Mouse (Mus musculus) midbrain, embryonic 11.5 days (tissue): ENCODE measurements around the gene Smarcd2. TPM values are rescaled to one million over a fixed set of nuclear protein-coding genes. Genes with fewer than 3 reads are reported as not detected.
A peak's percentile ranks its signal among the peaks of the same experiment; 100 is the strongest.
"Not testable (repeated sequence)": the region's sequence is repeated elsewhere in the genome, so short reads cannot be mapped to it uniquely, and the experiment has no call there.

Experiments
- ATAC-seq: fragments of 200-750 bp; cut with Nextera tagmentation; 2 replicates; pipeline ENCODE4 v1.8.0; 2017; ENCODE audit warnings: moderate TSS enrichment, moderate library complexity; ENCODE audit not compliant: low FRiP score
- DNase-seq: peaks from one replicate; pipeline ENCODE4 v3.0.0; 2015; ENCODE audit warnings: low spot score; ENCODE audit errors: missing footprints
- H3K27ac ChIP-seq: fragments of 300-500 bp; sonication (generic); 2 replicates; pipeline ENCODE4 v1.5.1; 2014; ENCODE audit warnings: low read depth, low read length
- H3K27me3 ChIP-seq: fragments of 300-500 bp; sonication (generic); 2 replicates; pipeline ENCODE4 v1.6.1; 2014; ENCODE audit warnings: mild to moderate bottlenecking, low read length, moderate library complexity, mixed read lengths; ENCODE audit not compliant: control insufficient read depth, insufficient read depth
- H3K36me3 ChIP-seq: fragments of 300-500 bp; sonication (generic); 2 replicates; pipeline ENCODE4 v1.6.1; 2014; ENCODE audit warnings: mild to moderate bottlenecking, low read length, moderate library complexity, mixed read lengths; ENCODE audit not compliant: control insufficient read depth, insufficient read depth
- H3K4me1 ChIP-seq: fragments of 300-500 bp; sonication (generic); 2 replicates; pipeline ENCODE4 v1.6.1; 2014; ENCODE audit warnings: low read length; ENCODE audit not compliant: control insufficient read depth, insufficient read depth
- H3K4me2 ChIP-seq: fragments of 300-500 bp; sonication (generic); 2 replicates; pipeline ENCODE4 v1.6.1; 2014; ENCODE audit warnings: mild to moderate bottlenecking, moderate library complexity
- H3K4me3 ChIP-seq: fragments of 300-500 bp; sonication (generic); 2 replicates; pipeline ENCODE4 v1.5.1; 2014; ENCODE audit warnings: low read depth, low read length
- H3K9ac ChIP-seq: fragments of 300-500 bp; sonication (generic); 2 replicates; pipeline ENCODE4 v1.6.1; 2014; ENCODE audit warnings: low read length
- H3K9me3 ChIP-seq: fragments of 300-500 bp; sonication (generic); 2 replicates; pipeline ENCODE4 v1.6.1; 2016; ENCODE audit warnings: low read length; ENCODE audit not compliant: control insufficient read depth
- WGBS: fragments of 180-500 bp; shearing (Covaris S2); extraction: QIAGEN DNeasy Blood & Tissue Kit; methylation state at CpG from one replicate; pipeline ENCODE4 v1.1.7; 2014; 5-methylcytosine and 5-hydroxymethylcytosine counted together
- polyA plus RNA-seq: library from polyadenylated mRNA; unstranded; fragments of >200 nt; fragmentation: Nextera tagmentation; extraction: Ambion mirVana; gene quantifications from 2 replicates; pipeline ENCODE4 v1.2.1, GENCODE M21; 2014

Smarcd2 gene
- polyA plus RNA-seq, 1 experiment from 2014 or later, result 26.5 TPM

DNA sequence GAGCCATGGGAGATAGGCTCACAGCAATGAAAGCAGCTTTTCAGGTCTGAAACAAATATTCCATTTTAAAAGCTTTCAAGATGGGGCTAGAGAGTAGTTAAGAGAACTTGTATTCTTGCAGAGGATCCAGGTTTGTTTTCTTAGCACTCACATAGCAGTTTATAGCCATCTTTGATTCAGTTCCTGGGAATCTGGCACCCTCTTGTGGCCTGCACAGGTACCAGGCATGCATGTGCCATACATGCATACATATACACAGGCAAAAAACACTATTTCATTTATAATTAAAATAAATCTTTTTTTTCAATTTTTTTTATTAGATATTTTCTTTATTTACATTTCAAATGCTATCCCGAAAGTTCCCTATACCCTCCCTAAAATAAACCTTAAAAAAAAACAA lies 25.9 kb downstream of the Smarcd2 start:
- H3K27me3 ChIP-seq, result no peaks in the 10 kb centered on the region
- H3K36me3 ChIP-seq, result peaks cover 63% of the 10 kb centered on the region
- DNase-seq, result no peak
- no peak overlapping the region for H3K4me3 ChIP-seq
- H3K27ac ChIP-seq, result no peak overlapping the region
- no peaks in the 10 kb centered on the region for H3K4me1 ChIP-seq
- H3K4me2 ChIP-seq, result no peak overlapping the region
- H3K9me3 ChIP-seq, result peaks cover 3% of the 10 kb centered on the region; the same call in 1 of the 2 replicates
- ATAC-seq, result no peak
- 91% methylated on average over 1 of the region's 1 CpGs for WGBS
- no peak overlapping the region for H3K9ac ChIP-seq

DNA sequence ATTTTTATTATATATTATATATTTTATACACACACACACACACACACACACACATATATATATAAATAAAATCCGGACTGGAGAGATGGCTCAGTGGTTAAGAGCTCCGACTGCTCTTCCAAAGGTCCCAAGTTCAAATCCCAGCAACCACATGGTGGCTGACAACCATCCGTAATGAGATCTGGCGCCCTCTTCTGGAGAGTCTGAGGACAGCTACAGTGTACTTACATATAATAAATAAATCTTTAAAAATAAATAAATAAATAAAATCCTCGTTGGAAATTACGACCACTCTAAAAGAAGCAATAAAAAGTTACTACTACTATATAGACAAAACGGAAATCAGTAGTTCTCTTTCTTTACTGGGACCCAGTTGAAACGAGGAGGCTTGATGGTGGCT lies 38.8 kb downstream of the Smarcd2 start:
- not testable (repeated sequence) for H3K9ac ChIP-seq, H3K27ac ChIP-seq, H3K27me3 ChIP-seq, H3K4me2 ChIP-seq, H3K4me1 ChIP-seq, H3K4me3 ChIP-seq, ATAC-seq, DNase-seq, H3K9me3 ChIP-seq
- WGBS, result 88% methylated on average over 8 of the region's 8 CpGs
- peaks cover 21% of the 10 kb centered on the region for H3K36me3 ChIP-seq

DNA sequence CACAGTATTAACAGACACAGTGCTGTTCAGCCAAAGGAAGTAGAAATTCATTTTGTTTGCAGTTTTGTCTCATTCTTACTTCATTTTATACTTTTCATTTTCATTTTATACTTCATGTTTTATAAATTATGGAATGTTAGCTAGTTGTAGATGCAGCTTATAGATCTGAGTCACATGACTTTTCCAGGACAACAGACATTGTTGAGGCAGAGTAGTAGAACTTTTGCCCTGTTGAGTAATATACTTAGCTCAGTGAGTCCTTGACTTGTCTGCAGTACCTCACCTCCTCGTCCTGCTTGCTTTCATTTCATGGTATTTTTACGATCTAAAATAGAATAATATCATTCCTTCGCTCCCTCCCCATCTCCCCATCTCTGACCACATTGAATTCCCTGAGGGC lies 52.2 kb downstream of the Smarcd2 start:
- no peak overlapping the region for H3K27ac ChIP-seq
- H3K4me2 ChIP-seq, result no peak overlapping the region
- 94% methylated on average over 3 of the region's 3 CpGs for WGBS

DNA sequence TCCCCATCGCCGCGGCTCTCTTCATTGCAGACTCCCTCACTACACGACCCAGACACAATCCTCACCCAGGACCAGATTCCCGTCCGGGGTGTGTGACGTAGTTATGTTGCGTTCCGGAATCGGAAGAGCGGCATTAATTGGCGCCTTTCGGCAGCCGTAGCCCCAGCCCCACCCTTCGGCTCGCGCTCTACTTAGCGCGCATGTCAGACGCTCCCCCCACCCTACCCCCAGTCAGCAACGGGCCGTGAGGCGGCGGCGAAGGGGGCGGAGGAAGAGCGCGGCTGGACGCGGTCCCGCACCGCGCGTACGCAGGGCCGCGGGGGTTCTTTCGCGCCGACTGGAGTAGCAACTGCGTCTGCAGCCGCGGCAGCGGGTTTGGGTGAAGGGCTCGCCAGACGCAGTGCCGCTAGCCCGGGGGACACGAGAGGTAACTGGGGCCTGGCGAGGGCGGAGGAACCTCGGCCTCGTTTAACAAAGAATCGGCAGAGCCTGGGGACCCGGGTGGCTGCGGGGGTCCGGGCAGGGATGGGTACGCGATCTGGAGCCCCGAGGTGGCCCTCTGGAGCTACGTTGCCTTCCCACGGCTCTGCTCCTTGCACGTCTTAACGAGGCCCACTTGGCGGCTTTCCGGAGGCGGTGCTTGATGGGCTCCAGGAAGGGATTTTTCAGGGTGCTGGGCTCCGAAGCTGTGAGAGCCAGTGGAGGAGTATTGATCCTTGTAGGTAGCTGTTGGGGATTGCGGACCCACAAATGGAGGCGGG lies 55.9 kb downstream of the Smarcd2 start, which contains the start of gene Ddx42:
Ddx42 (plus strand) TSS at position 197 of the 761 bp plus-strand sequence.
- Histone ChIP-seq H3K27ac (peak within 1 kb of the TSS; percentile 81), H3K36me3 (no peaks in the 10 kb centered on the region; the same call in 1 of the 2 replicates), H3K9ac (peak within 1 kb of the TSS; percentile 79), H3K4me3 (peak within 1 kb of the TSS; percentile 57), H3K4me2 (peak within 1 kb of the TSS; percentile 60), H3K9me3 (no peaks in the 10 kb centered on the region), H3K4me1 (peaks cover 21% of the 10 kb centered on the region), H3K27me3 (no peaks in the 10 kb centered on the region)
- under 1% methylated on average over 69 of the region's 70 CpGs for WGBS
- ATAC-seq (peak; percentile 94), DNase-seq (peak; percentile 99)

More for the DNA sequence above, 52.2 kb downstream of the Smarcd2 start:
- Histone ChIP-seq H3K4me1 (peaks cover 11% of the 10 kb centered on the region), H3K9ac (no peak overlapping the region), H3K4me3 (no peak overlapping the region), H3K36me3 (peaks cover 3% of the 10 kb centered on the region; the same call in 1 of the 2 replicates), H3K27me3 (no peaks in the 10 kb centered on the region), H3K9me3 (no peaks in the 10 kb centered on the region)
- no peak for DNase-seq
- ATAC-seq, result no peak

DNA sequence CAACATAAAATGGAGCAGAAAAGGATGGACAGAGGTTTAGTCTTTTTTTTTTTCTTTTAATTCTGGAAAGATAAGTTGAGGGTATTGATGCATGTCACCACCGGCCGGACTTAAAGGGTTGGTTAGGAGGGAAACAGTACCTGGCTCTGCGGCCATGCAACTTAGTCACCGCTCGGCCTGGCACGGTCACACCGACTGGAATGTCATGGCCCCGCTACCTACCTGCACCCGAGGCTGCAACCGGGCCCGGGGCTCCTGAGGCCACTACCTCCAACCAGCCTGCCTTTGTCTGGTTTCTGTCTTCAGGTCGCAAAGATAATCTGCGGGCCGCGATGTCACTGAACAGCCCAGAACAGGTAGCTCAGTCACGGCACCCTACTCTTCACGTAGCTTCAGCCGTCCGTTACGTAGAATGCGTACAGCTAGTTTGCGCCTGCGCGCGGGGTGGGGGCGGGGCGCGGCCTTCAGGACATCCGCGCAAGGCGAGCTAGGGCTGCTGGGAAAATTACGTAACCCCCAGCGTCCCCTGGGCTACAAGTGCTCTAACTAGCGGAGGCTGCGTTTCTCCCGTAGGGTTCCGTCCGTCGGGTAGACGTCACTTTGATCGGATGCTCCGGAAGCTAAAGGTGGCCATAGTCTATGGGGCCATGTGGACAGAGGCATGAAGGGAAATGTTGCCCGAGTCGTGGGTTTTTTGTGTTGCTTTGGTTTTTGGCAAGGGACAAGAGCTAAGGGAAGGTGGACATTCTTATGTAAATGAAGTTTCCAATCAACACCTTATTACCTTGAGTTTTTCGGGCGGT lies 56.6 kb downstream of the Smarcd2 start, which contains the start of gene Ccdc47:
Ccdc47 (minus strand) TSS at position 418 of the 803 bp plus-strand sequence.
- WGBS, result under 1% methylated on average over 46 of the region's 46 CpGs
- Histone ChIP-seq H3K36me3 (peaks cover 3% of the 10 kb centered on the region; the same call in 1 of the 2 replicates), H3K4me2 (peak within 1 kb of the TSS; percentile 60), H3K4me3 (peak within 1 kb of the TSS; percentile 57), H3K27me3 (no peaks in the 10 kb centered on the region), H3K9me3 (no peaks in the 10 kb centered on the region), H3K4me1 (peaks cover 21% of the 10 kb centered on the region), H3K9ac (peak within 1 kb of the TSS; percentile 79), H3K27ac (peak within 1 kb of the TSS; percentile 81)
- peak; percentile 99 for DNase-seq
- ATAC-seq, result peak; percentile 97

DNA sequence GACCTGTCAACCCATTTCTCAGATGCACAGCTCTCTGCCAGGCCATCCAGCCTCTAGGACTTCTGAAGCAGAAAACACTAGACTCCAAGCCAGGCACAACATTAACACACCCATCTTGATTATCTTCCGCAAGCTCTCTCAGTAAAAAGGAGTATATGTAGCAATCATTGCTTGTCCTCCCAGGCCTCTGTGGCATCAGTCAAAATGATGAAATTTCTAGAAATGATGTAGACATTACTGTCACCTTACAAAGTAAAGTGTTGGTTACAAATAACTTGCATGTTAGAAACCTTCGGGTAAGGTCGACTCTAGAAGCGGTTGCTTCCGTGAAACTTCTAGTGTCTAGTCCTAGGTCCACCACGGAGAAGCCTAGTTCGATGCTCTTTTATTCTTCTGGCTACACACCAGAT lies 57.3 kb downstream of the Smarcd2 start:
- no peak for DNase-seq
- Histone ChIP-seq H3K9me3 (no peaks in the 10 kb centered on the region), H3K4me3 (peak overlapping the region; percentile 57), H3K4me1 (peaks cover 21% of the 10 kb centered on the region), H3K4me2 (peak overlapping the region; percentile 60), H3K27ac (no peak overlapping the region), H3K27me3 (no peaks in the 10 kb centered on the region), H3K9ac (peak overlapping the region; percentile 79), H3K36me3 (peaks cover 4% of the 10 kb centered on the region; the same call in 1 of the 2 replicates)
- WGBS, result 30% methylated on average over 7 of the region's 7 CpGs
- ATAC-seq, result no peak

DNA sequence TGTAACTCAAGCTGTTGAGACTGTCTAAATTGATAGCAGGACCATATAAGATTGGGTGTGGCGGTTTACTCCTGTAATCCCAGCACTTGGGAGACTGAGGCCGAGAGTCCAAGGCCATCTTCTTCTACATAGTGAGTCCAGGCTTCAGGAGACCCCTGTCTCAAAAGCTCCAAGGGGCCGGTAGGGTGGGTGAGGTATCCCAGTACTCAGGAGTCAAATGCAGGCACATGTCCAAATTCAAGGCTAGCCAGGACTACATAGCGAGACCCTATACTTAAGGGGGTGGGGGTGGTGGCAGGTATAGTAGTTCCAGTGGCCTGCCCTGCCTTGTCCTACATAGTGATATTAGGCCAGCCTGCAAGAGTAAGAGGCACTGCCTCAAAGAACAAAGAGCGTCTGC lies 57.9 kb downstream of the Smarcd2 start:
- H3K36me3 ChIP-seq, result peaks cover 4% of the 10 kb centered on the region; the same call in 1 of the 2 replicates
- no peaks in the 10 kb centered on the region for H3K27me3 ChIP-seq
- no peak overlapping the region for H3K27ac ChIP-seq
- peaks cover 21% of the 10 kb centered on the region for H3K4me1 ChIP-seq
- H3K4me3 ChIP-seq, result no peak overlapping the region; the same call in 1 of the 2 replicates
- H3K9ac ChIP-seq, result no peak overlapping the region
- WGBS, result 95% methylated on average over 5 of the region's 5 CpGs
- no peaks in the 10 kb centered on the region for H3K9me3 ChIP-seq
- no peak for ATAC-seq
- DNase-seq, result no peak
- no peak overlapping the region; the same call in 1 of the 2 replicates for H3K4me2 ChIP-seq
